Mouse (Mus musculus): ENCODE data around the gene Slc41a2.

Slc41a2 gene

DNA sequence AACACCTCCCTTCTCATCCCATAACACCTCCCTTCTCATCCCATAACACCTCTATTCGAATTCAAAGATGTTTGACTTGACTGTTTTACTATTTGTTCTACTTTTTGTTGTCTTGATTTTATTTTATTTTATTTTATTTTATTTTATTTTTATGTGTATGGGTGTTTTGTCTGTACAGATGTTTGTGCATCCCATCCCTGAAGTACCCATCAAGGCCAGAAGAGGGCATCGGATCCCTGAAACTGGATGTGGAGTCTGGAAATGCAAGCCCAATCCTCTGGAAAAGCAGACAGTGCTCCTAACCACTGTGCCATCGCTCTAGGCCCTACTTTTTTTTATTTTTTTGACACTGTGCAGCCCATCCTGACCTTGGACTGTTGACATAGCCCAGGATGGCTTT lies 112.7 kb downstream of the Slc41a2 start:
- DNase-seq (ENCODE audit: low spot score): peak; percentile 35

DNA sequence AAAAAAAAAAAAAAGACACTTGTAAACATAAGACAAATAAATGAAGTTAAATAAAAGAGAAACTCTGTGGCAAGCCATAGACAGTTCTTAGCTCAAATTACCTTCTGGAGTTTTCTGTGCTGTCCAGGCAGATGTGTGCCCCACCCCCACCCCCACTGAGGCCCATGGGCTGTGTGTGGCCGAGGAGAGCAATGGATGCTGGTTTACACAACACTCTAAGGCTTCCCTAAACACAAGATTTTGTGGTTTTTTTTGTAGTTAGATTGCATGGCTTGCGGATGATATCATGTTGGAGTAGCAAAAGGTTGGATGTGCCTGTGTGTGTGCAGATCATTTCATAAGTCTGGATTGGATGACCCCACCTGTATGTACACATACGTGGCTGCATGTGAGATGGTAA lies 116.8 kb downstream of the Slc41a2 start:
- no peak for DNase-seq (ENCODE audit: low spot score)

DNA sequence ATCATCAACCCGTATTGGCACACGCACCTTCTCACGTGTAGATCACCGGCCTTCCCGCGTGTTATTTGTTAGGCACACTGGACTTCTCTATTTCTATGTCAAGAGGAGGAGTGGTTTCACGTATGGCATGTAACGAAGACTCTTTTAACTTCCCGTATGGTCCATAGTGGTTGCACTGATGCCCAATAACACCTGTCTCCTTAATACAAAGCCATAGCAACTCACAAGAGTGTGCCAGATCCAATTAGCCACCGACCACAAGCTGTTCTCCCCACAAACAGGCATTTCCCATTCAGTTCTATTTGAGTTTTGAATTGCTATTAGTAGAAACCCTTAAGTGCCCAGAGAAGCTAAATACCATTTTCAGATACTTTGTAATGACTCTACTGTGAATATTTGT lies 117.5 kb downstream of the Slc41a2 start:
- no peak for DNase-seq (ENCODE audit: low spot score)

DNA sequence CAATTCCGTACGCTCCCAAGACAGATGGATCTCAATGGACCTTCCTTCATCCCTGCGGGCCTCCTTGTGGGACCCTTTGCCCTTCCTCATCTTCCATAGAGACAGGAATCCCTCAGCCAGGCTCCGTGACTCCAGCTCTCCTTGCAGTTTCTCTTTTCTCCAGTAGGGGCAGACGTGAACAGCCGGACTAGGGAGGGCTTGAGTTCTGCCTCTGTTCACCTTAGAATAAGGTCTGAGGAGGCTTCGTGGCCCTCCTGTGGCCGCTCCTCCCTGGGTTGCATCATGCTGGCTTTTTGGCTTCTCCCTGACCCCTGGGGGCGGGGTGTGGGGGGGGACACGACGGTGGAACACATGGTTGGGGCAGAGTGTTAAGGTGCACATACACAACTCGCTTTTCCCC lies 118.0 kb downstream of the Slc41a2 start:
- peak; percentile 70 for DNase-seq (ENCODE audit: low spot score)

DNA sequence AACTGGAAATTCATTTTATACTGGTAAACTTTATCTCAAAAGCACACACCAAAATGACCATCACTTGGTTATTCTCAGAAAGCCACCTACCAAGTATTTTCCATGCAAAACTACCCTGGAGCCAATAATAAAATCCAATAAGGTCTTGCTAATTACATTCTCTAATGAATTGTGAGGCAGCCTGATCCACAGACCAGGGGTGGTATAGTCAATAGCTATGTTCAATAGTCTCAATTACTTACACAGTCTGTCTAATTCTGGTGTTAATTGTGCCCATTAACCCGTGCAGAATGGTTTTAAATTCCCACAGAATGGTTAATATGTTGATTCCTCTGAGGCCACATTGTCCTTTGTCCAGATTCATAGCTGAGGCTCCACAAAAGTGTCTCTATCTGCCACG lies 118.9 kb downstream of the Slc41a2 start:
- no peak for DNase-seq (ENCODE audit: low spot score)

DNA sequence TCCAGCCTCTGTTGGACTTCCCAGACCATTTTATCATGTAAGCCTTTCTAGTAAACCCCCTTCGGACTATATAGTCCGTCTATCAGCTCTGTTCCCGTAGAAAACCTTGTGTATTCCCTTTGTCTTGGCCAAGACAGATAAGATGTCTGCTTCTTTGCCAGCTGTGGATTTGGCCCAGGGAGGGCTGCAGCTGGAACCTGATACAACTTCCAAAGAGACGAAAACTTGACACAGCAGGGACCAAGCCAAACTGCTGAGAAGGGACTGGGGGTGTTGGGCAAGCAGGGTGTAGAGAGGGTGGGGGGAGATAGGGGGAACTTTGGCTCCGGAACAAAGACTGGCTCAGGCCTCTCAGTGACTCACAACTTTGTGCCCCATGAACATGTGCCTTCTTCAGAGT lies 120.4 kb downstream of the Slc41a2 start:
- no peak for DNase-seq (ENCODE audit: low spot score)

DNA sequence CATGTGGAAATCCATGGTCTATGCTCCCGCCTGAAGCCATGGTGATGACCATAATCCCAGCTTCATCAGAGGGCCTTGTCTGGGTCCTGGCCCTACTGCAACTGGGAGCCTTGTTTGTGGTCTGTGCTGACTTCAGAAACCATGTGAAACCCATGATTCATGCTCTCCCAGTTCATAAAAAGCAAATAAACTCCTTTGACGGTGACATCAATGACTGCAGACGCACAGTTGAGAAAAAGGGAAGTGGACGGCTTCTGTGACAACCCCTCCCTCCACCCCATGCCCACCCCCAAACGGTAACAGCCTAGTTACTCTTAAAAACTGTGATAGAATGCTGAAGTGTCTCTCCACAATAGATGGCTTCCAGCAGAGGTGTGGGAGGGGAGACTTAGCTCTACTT lies 122.1 kb downstream of the Slc41a2 start:
- no peak for DNase-seq (ENCODE audit: low spot score)

DNA sequence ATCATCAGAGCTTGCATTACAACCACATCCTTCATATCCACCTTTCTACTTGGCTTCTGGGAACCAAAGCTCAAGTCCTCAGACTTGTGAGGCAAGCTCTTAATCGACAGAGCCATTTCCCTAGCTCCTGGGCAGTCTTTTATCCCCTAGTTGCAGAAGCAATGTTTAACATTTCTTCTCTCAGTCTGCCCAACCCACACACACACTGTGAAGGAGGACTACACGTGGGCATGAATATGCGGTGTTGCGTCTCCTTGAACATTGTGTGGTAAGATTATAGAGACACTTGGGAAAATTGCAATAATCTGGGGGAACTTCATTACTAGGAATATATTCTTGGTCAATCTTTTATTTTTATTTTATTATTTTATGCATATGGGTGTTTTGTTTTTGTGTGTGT lies 125.1 kb downstream of the Slc41a2 start:
- no peak for DNase-seq (ENCODE audit: low spot score)

DNA sequence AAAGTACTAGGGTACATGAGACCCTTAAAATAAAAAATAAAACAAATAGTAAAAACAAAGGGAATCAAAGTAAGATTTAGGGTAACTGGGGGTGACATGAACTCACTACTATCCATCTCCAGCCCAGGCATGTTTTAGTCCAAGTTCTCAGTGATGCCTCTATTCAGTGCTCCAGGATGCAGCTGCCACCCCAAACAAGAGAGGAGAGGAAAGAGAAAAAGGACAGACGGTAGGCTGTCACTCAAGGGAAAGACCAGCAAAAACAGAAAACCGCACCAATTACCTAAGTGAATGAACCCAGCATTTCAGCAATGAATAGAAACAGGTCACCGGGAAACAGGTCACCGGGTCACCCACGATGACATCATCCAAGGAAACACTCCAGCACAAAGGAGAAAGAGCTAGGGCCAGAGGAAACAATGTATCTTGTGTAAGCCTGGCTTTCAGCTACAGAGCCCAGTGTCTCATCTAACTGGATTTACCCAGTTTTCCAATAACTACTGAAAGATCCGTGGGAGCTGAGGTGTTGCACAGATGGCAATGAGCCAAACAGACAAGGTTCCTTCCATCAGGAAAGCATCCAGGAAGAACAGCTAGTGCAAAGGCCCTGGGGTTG lies 126.6 kb downstream of the Slc41a2 start:
- DNase-seq (ENCODE audit: low spot score): no peak

DNA sequence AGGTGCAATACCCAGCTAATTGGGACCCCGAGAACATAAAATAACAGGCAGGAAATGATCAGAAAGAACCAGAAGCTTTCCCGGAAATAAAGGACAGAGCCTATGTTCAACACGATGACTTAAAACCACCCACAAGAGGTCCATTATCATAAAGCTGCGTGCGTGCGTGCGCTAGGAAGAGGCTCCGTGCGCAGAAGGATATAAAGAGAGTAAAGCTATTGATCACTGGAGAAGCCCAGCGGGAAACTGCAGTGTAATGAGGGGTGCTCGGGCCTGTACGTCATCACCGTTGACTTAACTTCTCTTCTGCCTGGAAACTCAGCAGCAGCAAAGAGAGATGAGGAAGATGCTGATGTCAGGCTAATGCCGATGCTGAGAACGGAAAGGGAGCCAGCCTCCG lies 127.6 kb downstream of the Slc41a2 start:
- no peak for DNase-seq (ENCODE audit: low spot score)

DNA sequence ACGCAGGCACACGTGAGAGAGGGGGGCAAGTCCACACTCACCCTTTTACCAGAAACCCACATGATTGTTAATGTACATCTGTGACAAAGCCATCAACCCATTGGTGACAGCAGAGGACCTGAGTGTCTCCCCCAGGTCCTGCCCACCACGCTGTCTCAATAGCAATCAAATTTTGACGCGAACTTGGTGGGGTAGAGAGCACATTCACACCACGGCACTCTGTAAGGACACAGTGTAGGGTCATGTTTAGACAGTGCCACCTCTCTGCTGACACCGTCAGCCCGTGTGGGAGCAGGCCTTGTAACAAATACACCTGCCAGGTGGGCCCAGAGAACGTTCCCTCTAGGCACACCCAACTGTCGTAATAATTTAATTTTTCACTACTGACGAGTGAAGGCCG lies 128.3 kb downstream of the Slc41a2 start:
- no peak for DNase-seq (ENCODE audit: low spot score)

DNA sequence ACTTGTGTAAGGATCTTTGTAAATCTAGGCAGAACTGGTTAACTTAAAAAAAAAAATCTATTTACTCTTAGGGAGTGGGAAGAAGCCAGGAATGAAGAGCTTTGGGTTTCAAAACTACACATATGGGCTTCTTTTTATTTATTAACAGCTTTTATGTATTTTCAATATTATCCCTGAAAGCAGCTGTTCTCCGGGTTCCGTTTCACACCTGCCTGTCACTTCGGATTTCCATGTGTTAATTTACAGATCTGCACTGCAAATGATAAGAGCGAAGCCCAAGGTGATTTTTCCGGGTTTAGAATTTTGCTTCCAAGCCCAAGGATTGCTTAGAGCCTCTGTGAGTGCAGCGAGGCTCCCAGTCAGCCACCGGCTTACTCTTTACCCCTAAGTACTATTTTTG lies 129.2 kb downstream of the Slc41a2 start:
- no peak for DNase-seq (ENCODE audit: low spot score)

DNA sequence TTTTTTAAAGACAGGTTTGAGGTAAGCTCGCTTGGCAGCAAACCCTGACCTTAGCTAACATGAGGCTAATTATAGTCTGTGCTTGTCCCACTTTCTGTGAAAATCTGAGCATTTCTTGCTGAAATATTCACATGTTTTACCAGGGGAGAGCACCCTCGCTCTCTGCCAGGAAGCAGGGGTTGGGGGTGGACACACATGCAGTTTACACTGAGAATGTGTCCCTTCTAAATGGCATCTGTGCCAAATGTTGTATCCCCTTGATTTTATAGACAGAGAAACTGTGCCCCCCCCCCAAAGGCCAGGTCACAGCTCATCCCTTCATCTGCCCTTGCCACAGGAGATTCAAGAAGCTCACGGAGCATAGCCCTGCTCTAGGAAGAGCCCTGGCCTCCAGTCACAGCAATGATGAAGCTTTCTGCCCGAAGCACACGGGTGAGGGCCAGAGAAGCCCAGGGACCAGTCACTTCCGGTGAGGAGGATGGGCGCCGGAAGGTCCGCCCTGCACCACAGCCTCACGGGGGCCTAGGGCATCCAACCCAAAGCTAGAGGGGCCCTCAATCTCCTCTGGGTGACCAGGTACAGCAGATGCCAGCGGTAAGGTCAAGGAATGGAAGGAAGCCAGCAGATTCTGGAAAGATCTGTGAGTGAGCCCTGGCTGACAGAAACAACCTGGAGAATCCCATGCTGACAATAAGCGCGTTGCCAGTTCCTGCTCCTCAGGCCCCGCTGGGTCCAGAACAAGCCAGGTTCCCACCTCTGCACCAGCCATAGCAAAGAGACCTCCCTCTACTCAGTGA lies 134.6 kb downstream of the Slc41a2 start:
- DNase-seq (ENCODE audit: low spot score): no peak

DNA sequence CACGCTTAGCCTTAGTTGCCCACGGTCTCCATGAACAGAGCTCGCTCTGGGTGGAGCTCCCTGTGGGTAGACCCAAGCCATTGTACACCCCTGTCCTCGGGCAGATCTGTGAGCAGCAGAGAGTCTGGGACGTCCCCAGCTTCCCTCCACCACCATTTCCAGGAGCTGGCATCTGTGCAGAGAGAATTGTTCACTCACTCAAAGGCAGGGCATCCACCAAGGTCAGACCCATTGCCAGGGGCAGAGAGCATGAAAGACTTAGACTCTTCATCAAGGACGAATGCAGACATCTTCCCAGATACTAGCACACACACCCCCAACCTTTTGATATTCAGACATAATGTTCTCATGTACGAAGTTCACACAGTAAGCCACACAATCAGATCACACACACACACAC lies 136.2 kb downstream of the Slc41a2 start:
- DNase-seq (ENCODE audit: low spot score): no peak

DNA sequence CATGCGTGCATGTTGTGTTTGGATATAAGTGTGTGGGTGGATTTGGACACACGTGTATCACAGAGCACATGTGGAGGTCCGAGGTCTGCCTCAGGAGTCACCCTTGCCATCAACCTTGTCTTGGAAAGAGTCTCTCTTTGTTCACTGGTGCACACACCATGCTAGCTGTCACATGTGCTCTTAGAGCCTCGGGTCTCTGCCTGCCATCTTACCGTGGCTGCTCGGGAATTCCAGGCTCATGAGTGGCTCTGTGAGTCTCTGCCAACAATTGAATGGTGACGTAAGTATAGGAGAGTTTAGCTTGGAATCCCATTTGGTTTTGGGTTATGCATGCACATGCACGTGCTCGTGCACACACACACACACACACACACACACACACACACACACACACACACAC lies 138.4 kb downstream of the Slc41a2 start:
- DNase-seq (ENCODE audit: low spot score): no peak

DNA sequence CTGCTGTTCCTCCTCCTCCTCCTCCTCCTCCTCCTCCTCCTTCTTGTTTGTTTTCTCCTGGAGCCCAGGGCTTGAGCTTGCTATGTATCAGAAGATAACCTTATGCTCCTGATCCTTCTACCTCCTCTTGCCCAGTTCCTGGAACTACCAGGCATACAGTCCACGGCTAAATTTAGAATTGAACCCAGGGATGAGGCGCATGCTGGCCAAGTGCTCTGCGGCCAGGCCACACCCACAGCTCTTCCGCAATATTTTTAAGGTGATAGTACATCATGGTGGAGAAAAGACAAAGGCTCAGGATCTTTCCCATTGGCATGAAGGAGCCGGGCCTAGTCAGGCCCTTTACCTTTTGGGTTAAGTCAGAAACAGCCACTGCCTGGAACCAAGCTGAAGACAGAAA lies 139.0 kb downstream of the Slc41a2 start:
- no peak for DNase-seq (ENCODE audit: low spot score)

DNA sequence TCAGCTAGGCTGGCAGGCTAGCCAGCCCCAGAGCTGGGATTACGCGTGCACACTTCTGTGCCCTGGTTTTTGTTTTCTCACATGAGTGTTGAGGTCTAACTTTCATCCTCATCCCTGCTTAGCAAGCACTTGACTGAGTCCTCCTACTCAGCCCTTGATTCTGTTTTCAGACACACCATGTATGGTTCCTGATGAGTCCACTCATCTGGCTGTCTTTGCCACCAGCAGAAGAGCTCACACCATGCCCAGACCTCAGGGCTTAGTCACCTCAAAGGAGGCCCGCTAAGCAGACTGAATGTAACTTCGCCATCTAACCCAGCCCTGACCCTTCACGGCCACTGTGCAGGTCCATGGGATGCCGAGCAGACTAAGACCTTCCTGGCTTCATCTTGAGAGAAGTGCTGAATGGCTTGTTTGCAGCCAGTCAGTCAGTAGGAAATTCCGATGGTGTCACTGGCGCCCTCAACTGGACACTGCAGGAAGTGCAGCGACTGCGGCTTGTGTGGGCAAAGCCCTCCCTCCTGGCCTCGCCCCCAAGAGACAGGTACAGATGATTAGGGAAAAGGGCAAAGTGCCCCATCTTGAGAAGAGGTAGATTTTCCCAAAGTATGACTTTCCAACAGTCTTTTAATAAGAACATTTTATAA lies 139.9 kb downstream of the Slc41a2 start:
- peak; percentile 87 for DNase-seq (ENCODE audit: low spot score)

DNA sequence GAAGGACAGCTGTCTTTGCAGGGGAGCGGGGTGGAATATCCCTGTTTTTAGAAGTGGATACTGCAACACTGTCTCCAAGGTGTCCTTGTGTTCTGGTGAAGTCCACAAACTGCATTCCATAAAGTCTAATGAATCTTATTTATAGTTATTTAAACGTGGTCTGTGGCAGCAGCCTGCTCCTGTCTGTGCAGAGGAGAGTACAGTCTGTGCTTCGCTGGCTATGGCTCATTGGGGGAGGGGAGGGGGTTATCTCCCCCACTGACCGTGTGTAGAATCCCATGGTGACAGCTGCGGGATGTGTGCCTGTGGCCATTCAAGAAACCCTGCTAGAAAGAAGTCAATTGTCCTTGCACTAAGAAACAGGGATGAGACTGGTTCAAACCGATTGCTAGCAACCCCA lies 145.7 kb downstream of the Slc41a2 start:
- no peak for DNase-seq (ENCODE audit: low spot score)

DNA sequence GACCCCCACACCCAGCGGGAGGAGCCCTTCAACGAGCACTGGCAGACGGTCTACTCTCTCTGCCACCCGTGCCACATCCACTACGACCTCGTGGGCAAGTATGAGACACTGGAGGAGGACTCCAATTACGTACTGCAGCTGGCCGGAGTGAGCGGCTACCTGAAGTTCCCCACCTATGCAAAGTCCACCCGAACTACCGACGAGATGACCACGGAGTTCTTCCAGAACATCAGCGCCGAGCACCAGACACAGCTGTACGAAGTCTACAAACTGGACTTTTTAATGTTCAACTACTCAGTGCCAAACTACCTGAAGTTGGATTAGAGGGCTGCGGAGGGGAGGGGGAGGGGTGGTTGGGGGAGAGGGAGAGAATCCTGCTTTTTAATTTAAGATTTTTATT lies 146.2 kb downstream of the Slc41a2 start:
- no peak for DNase-seq (ENCODE audit: low spot score)

DNA sequence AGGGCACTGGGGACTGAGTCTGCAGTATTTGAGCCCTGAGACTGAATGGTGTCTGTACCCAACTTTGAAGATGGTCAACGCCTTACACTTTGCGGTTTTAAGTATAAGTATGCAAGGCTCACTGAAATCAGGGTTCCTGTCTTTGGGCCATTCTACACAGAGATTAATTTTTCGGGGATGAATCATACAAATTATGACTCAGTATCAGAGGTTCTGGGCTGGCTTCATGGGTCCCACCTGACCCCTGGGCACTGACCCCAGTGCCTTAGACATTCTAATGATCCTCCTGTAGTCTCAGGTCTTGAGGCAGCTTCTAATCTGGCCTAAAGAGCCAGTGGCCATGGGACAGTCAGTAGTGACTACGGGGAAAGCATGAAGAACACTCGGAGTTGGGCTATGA lies 148.6 kb downstream of the Slc41a2 start:
- no peak for DNase-seq (ENCODE audit: low spot score)

DNA sequence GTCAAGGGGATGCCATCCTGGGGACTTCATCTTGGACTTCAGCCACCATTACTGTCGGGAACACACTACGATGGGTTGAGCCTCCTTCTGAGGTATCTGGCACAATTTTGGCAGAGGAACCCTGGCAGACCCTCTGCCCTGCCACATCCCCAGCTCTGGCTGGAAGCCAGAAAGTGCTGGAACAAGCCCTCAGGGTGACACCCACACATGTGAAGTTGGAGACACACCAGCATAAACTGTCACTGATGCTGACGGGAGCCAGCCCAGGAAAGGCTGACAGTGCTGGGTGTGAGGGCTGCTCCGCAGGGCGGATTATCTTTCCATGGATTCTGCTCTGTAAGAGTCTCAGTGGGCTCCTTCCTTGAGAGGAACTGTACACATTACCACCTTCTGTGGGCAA lies 150.7 kb downstream of the Slc41a2 start:
- DNase-seq (ENCODE audit: low spot score): no peak

DNA sequence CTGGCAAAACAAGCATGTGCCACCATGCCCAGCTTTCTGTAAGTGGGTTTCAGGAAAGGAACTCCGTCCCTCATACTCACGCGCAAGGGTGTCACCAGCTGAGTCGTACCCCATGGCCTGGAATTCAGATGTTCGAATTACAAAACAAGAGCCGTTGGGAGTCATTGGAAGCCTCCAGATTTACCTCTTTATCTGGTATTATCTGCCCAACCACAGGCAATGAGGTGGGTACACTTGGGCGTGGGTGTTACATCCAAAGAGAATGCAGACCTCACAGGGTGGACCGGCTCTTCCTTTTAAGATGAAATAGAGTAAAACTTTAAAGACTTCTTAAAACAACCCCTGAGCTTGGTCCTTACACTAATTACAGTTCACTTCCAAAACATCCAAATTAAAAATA lies 151.5 kb downstream of the Slc41a2 start:
- DNase-seq (ENCODE audit: low spot score): no peak

DNA sequence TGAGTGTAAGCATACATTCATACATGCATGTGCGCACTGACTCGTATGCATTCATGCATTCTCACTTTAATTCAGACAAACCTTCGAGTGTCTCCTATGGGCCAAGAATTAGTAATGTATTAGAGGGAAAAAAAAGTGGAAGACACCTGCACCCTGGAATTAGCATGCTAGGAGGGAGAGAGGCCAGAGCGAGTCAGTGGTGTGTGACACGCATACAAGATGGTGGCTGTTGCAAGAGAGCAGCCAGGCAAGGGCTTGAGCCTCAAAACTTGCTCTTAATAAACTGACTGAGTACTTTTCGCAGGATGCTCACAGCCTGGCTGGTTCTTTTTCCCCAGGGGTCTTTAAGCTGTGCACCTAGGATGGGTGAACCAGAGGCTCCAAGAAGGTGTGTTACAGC lies 152.6 kb downstream of the Slc41a2 start:
- no peak for DNase-seq (ENCODE audit: low spot score)

Data from layer of hippocampus, adult 11-12 months (tissue).